Mouse (Mus musculus) ES-E14 (cell line): Measurements from ENCODE around the gene Sec14l5. TPM values are rescaled to one million over a fixed set of nuclear protein-coding genes. Genes with fewer than 3 reads are reported as not detected.

Experiments
- DNase-seq: peaks from one replicate; pipeline ENCODE4 v3.0.0-alpha.2; 2013; ENCODE audit warnings: low read depth, low spot score
- H3K27ac ChIP-seq: 2 replicates; pipeline ENCODE4 v1.5.1; 2012; ENCODE audit warnings: low read depth, mild to moderate bottlenecking, low read length, moderate library complexity, mixed read lengths; ENCODE audit not compliant: poor library complexity, insufficient read depth, severe bottlenecking
- H3K36me3 ChIP-seq: 2 replicates; pipeline ENCODE4 v1.6.1; 2012; ENCODE audit warnings: mild to moderate bottlenecking, low read length, moderate library complexity, mixed read lengths; ENCODE audit not compliant: control insufficient read depth, poor library complexity, insufficient read depth, severe bottlenecking
- H3K4me1 ChIP-seq, 2 experiments: fragments of 150-350 bp in 1 of 2; sonication (generic) in 1 of 2; 2 replicates each; pipeline ENCODE4 v1.6.1; 2012; ENCODE audit warnings: low read length in 2 of 2, mild to moderate bottlenecking in 1 of 2, mixed read lengths in 1 of 2; ENCODE audit not compliant: control insufficient read depth in 2 of 2, insufficient read depth in 2 of 2, poor library complexity in 1 of 2
- H3K4me3 ChIP-seq, 2 experiments: fragments of 150-350 bp in 1 of 2; sonication (generic) in 1 of 2; 2 replicates each; pipeline ENCODE4 v1.5.1; 2012; ENCODE audit warnings: low read length in 2 of 2, low read depth in 1 of 2, mild to moderate bottlenecking in 1 of 2, mixed read lengths in 1 of 2; ENCODE audit not compliant: insufficient read depth in 1 of 2, poor library complexity in 1 of 2, severe bottlenecking in 1 of 2
- H3K9ac ChIP-seq: 2 replicates; pipeline ENCODE4 v1.6.1; 2012; ENCODE audit warnings: low read depth, mild to moderate bottlenecking, low read length, mixed read lengths; ENCODE audit not compliant: poor library complexity, insufficient read depth, severe bottlenecking
- H3K9me3 ChIP-seq: fragments of 150-350 bp; sonication (generic); 2 replicates; pipeline ENCODE4 v1.6.1; 2012; ENCODE audit warnings: low read depth, mild to moderate bottlenecking, low read length; ENCODE audit not compliant: control insufficient read depth, insufficient read depth
- CHD2 ChIP-seq: IDR thresholded peaks from 2 replicates; pipeline ENCODE4 v1.6.1; 2014; ENCODE audit warnings: mild to moderate bottlenecking, low read depth, low read length, inconsistent platforms
- HCFC1 ChIP-seq: IDR thresholded peaks from 2 replicates; pipeline ENCODE4 v1.6.1; 2012; ENCODE audit warnings: low read length, inconsistent platforms, borderline replicate concordance; ENCODE audit not compliant: insufficient read depth
- MAFK ChIP-seq: IDR thresholded peaks from 2 replicates; pipeline ENCODE4 v1.6.1; 2014; ENCODE audit warnings: mild to moderate bottlenecking, low read depth, low read length, inconsistent platforms; ENCODE audit not compliant: insufficient read depth
- ZC3H11A ChIP-seq: IDR thresholded peaks from 2 replicates; pipeline ENCODE4 v1.6.1; 2012; ENCODE audit warnings: low read depth, mild to moderate bottlenecking, inconsistent platforms, low read length, borderline replicate concordance
- ZNF384 ChIP-seq: IDR thresholded peaks from 2 replicates; pipeline ENCODE4 v1.6.1; 2012; ENCODE audit warnings: low read depth, low read length, inconsistent platforms
- in situ Hi-C, 2 experiments: fragments of 600-800 bp; cut with MboI; formaldehyde crosslinking; loops; one replicate each; pipeline ENCODE4 v1.15.1; 2025; ENCODE audit warnings: low sequenced_read_pairs in 2 of 2, inconsistent platforms in 1 of 2; ENCODE audit not compliant: unreplicated experiment in 2 of 2
- total RNA-seq: library from RNA; depleted of rRNA; stranded (reverse); fragments of 300-350 nt; gene quantifications from 2 replicates; pipeline ENCODE4 v1.2.3, GENCODE M21; 2012

Gene Sec14l5
- total RNA-seq, 1 experiment: 1.3 TPM

GRCm38 (mm10) chr16:5113582-5113981 lies 33.3 kb upstream of the Sec14l5 start:
- no peaks in the 10 kb centered on the region for H3K36me3 ChIP-seq
- H3K4me1 ChIP-seq: peaks cover 5 to 6% of the 10 kb centered on the region in 2 experiments; a peak in 3 of 4 replicates
- H3K27ac ChIP-seq: no peak overlapping the region
- no peak overlapping the region for H3K4me3 ChIP-seq
- no peaks in the 10 kb centered on the region for H3K9me3 ChIP-seq
- TF ChIP-seq CHD2 (no peak), MAFK (no peak), HCFC1 (no peak), ZC3H11A (no peak), ZNF384 (no peak)
- in situ Hi-C loops: no loop called here
- DNase-seq: no peak
- no peak overlapping the region for H3K9ac ChIP-seq

GRCm38 (mm10) chr16:5119385-5119784 lies 27.5 kb upstream of the Sec14l5 start:
- Histone ChIP-seq H3K4me1 (peaks cover 0 to 4% of the 10 kb centered on the region in 2 experiments; a peak in 1 of 4 replicates), H3K27ac (no peak overlapping the region), H3K36me3 (no peaks in the 10 kb centered on the region), H3K9ac (no peak overlapping the region), H3K9me3 (no peaks in the 10 kb centered on the region), H3K4me3 (no peak overlapping the region)
- in situ Hi-C loops: no loop called here
- no peak for DNase-seq
- no peak for TF ChIP-seq HCFC1
- no peak for TF ChIP-seq CHD2

- in situ Hi-C loops: no loop called here
- H3K9me3 ChIP-seq: no peaks in the 10 kb centered on the region
- H3K4me3 ChIP-seq: no peak overlapping the region
- H3K4me1 ChIP-seq: peaks cover 0 to 4% of the 10 kb centered on the region in 2 experiments; a peak in 1 of 4 replicates
- no peak overlapping the region for H3K27ac ChIP-seq
- H3K9ac ChIP-seq: no peak overlapping the region
- TF ChIP-seq ZNF384: no peak
- no peak for DNase-seq
- no peaks in the 10 kb centered on the region for H3K36me3 ChIP-seq
Measured at GRCm38 (mm10) chr16:5119845-5120244, 27.1 kb upstream of the Sec14l5 start.

GRCm38 (mm10) chr16:5123476-5123875 lies 23.4 kb upstream of the Sec14l5 start:
- Histone ChIP-seq H3K27ac (no peak overlapping the region), H3K4me1 (peaks cover 0 to 4% of the 10 kb centered on the region in 2 experiments; a peak in 1 of 4 replicates), H3K9ac (no peak overlapping the region), H3K4me3 (no peak overlapping the region), H3K9me3 (no peaks in the 10 kb centered on the region), H3K36me3 (no peaks in the 10 kb centered on the region)
- no peak for DNase-seq
- in situ Hi-C loops: no loop called here
- TF ChIP-seq ZC3H11A (no peak), HCFC1 (no peak), CHD2 (no peak), MAFK (no peak), ZNF384 (no peak)

GRCm38 (mm10) chr16:5130196-5130595 lies 16.7 kb upstream of the Sec14l5 start:
- DNase-seq: no peak
- no peak for TF ChIP-seq ZNF384
- TF ChIP-seq MAFK: no peak
- no peak for TF ChIP-seq CHD2
- no peak for TF ChIP-seq HCFC1
- no peak for TF ChIP-seq ZC3H11A
- Histone ChIP-seq H3K36me3 (no peaks in the 10 kb centered on the region), H3K4me1 (peaks cover 2 to 3% of the 10 kb centered on the region in 2 experiments; a peak in 1 of 4 replicates), H3K9me3 (no peaks in the 10 kb centered on the region), H3K4me3 (no peak overlapping the region), H3K9ac (no peak overlapping the region), H3K27ac (no peak overlapping the region)
- in situ Hi-C loops: no loop called here
